16 mouse cellular contexts compared by ENCODE assay signal in genomic region chr17:10791661-10792060, GRCm38 (mm10). TPM values are rescaled to one million over a fixed set of nuclear protein-coding genes. Genes with fewer than 3 reads are reported as not detected.
DNase-seq lines count a peak whose midpoint lies in the region; ATAC-seq and TF ChIP-seq lines count a peak whose summit lies in the region.
"Had no signal": no experiment of that assay in that cellular context is flagged by ENCODE, and none has a peak within 500 bp of the region (broad histone marks: within the 10 kb centered on the region; RNA-seq: fewer than 3 reads in every experiment).

No protein-coding gene starts in this region.

- H3K4me3 ChIP-seq in forebrain, embryonic 14.5 days (ENCODE audit: low read depth, low read length) = no peak overlapping the region
- no peak overlapping the region for H3K4me3 ChIP-seq in forebrain, embryonic 10.5 days
- H3K4me3 ChIP-seq in hindbrain, postnatal 0 days (ENCODE audit: low read length) = no peak overlapping the region
- H3K4me3 ChIP-seq in hindbrain, embryonic 13.5 days = no peak overlapping the region
- no peak overlapping the region for H3K4me3 ChIP-seq in midbrain, postnatal 0 days (ENCODE audit: low read depth, low read length)
- H3K4me3 ChIP-seq in midbrain, embryonic 13.5 days (replicated peaks) = no peak overlapping the region
- H3K4me3 ChIP-seq: kidney, embryonic 15.5 days; layer of hippocampus, adult 2 months; limb, embryonic 13.5 days; neural tube, embryonic 13.5 days had no signal

- no peak for TF ChIP-seq CTCF in hindbrain, postnatal 0 days (IDR thresholded peaks at IDR 0.05; ENCODE audit: low read depth)
- no peak for TF ChIP-seq CTCF in midbrain, postnatal 0 days (IDR thresholded peaks at IDR 0.05)

- no peaks in the 10 kb centered on the region for H3K27me3 ChIP-seq in forebrain, embryonic 14.5 days (replicated peaks; ENCODE audit: control insufficient read depth, insufficient read depth, low read length)
- no peaks in the 10 kb centered on the region for H3K27me3 ChIP-seq in forebrain, embryonic 10.5 days (ENCODE audit: poor library complexity, severe bottlenecking)
- no peaks in the 10 kb centered on the region for H3K27me3 ChIP-seq in hindbrain, postnatal 0 days (ENCODE audit: insufficient read depth, low read length)
- no peaks in the 10 kb centered on the region for H3K27me3 ChIP-seq in hindbrain, embryonic 13.5 days
- H3K27me3 ChIP-seq in midbrain, postnatal 0 days (ENCODE audit: insufficient read depth, low read length) = no peaks in the 10 kb centered on the region
- H3K27me3 ChIP-seq in midbrain, embryonic 13.5 days = no peaks in the 10 kb centered on the region
- H3K27me3 ChIP-seq: kidney, embryonic 15.5 days; limb, embryonic 13.5 days; neural tube, embryonic 13.5 days had no signal

- peak; percentile 62 for DNase-seq in forebrain, embryonic 14.5 days (ENCODE audit: low spot score)
- DNase-seq in forebrain, embryonic 10.5 days (ENCODE audit: extremely low spot score, low spot score) = no peak
- peak; percentile 62 for DNase-seq in hindbrain, postnatal 0 days (ENCODE audit: low spot score)
- DNase-seq in midbrain, postnatal 0 days (ENCODE audit: low spot score) = peak; percentile 42
- DNase-seq in forelimb bud, embryonic 11.5 days (ENCODE audit: low read depth, low spot score) = peak; percentile 35
- no peak for DNase-seq in gastrocnemius, adult 18-20 months (ENCODE audit: low spot score)
- DNase-seq: cerebellum, adult 18-20 months had no signal

- no peak overlapping the region for H3K4me2 ChIP-seq in forebrain, embryonic 14.5 days (ENCODE audit: low read length)
- no peak overlapping the region for H3K4me2 ChIP-seq in hindbrain, postnatal 0 days (ENCODE audit: low read depth, low read length)
- H3K4me2 ChIP-seq in hindbrain, embryonic 13.5 days = no peak overlapping the region
- no peak overlapping the region for H3K4me2 ChIP-seq in midbrain, postnatal 0 days (ENCODE audit: low read depth, low read length, poor library complexity, severe bottlenecking)
- H3K4me2 ChIP-seq in midbrain, embryonic 13.5 days (replicated peaks) = no peak overlapping the region
- H3K4me2 ChIP-seq: kidney, embryonic 15.5 days; limb, embryonic 13.5 days; neural tube, embryonic 13.5 days had no signal

- H3K9ac ChIP-seq in forebrain, embryonic 14.5 days (ENCODE audit: low read length) = no peak overlapping the region
- no peak overlapping the region for H3K9ac ChIP-seq in hindbrain, postnatal 0 days (replicated peaks; ENCODE audit: low read length)
- H3K9ac ChIP-seq in hindbrain, embryonic 13.5 days = no peak overlapping the region
- H3K9ac ChIP-seq in midbrain, postnatal 0 days (replicated peaks; ENCODE audit: low read length, poor library complexity, severe bottlenecking) = no peak overlapping the region
- H3K9ac ChIP-seq in midbrain, embryonic 13.5 days (replicated peaks) = no peak overlapping the region
- H3K9ac ChIP-seq: kidney, embryonic 15.5 days; limb, embryonic 13.5 days; neural tube, embryonic 13.5 days had no signal

- H3K4me1 ChIP-seq in forebrain, embryonic 14.5 days (ENCODE audit: control insufficient read depth, insufficient read depth, low read length) = peaks cover 6% of the 10 kb centered on the region
- H3K4me1 ChIP-seq in forebrain, embryonic 10.5 days = no peaks in the 10 kb centered on the region
- no peaks in the 10 kb centered on the region for H3K4me1 ChIP-seq in hindbrain, postnatal 0 days (ENCODE audit: insufficient read depth, low read length)
- H3K4me1 ChIP-seq in hindbrain, embryonic 13.5 days (replicated peaks) = peaks cover 9% of the 10 kb centered on the region; the same call in 1 of the 2 replicates
- H3K4me1 ChIP-seq in midbrain, postnatal 0 days (ENCODE audit: insufficient read depth, low read length) = peaks cover 3% of the 10 kb centered on the region; the same call in 1 of the 2 replicates
- peaks cover 8% of the 10 kb centered on the region for H3K4me1 ChIP-seq in midbrain, embryonic 13.5 days (replicated peaks)

- H3K36me3 ChIP-seq in forebrain, embryonic 14.5 days (ENCODE audit: control insufficient read depth, insufficient read depth, low read length) = no peaks in the 10 kb centered on the region
- H3K36me3 ChIP-seq in forebrain, embryonic 10.5 days (replicated peaks) = no peaks in the 10 kb centered on the region
- no peaks in the 10 kb centered on the region for H3K36me3 ChIP-seq in hindbrain, postnatal 0 days (ENCODE audit: insufficient read depth, low read length)
- H3K36me3 ChIP-seq in hindbrain, embryonic 13.5 days = no peaks in the 10 kb centered on the region
- no peaks in the 10 kb centered on the region for H3K36me3 ChIP-seq in midbrain, postnatal 0 days (ENCODE audit: insufficient read depth, low read length)
- H3K36me3 ChIP-seq in midbrain, embryonic 13.5 days = no peaks in the 10 kb centered on the region
- H3K36me3 ChIP-seq: kidney, embryonic 15.5 days; limb, embryonic 13.5 days; neural tube, embryonic 13.5 days had no signal

- ATAC-seq in forebrain, embryonic 14.5 days = no peak
- no peak for ATAC-seq in hindbrain, postnatal 0 days
- ATAC-seq in hindbrain, embryonic 13.5 days (ENCODE audit: low FRiP score) = no peak
- no peak for ATAC-seq in midbrain, postnatal 0 days (ENCODE audit: low FRiP score)
- no peak for ATAC-seq in midbrain, embryonic 13.5 days

- no peak overlapping the region for H3K27ac ChIP-seq in forebrain, embryonic 14.5 days (ENCODE audit: low read depth, low read length)
- H3K27ac ChIP-seq in forebrain, embryonic 10.5 days = no peak overlapping the region
- no peak overlapping the region for H3K27ac ChIP-seq in hindbrain, postnatal 0 days
- H3K27ac ChIP-seq in hindbrain, embryonic 13.5 days = no peak overlapping the region
- H3K27ac ChIP-seq in midbrain, postnatal 0 days (ENCODE audit: low read depth, low read length) = no peak overlapping the region
- H3K27ac ChIP-seq in midbrain, embryonic 13.5 days = no peak overlapping the region
- H3K27ac ChIP-seq: kidney, embryonic 15.5 days; layer of hippocampus, adult 2 months; limb, embryonic 13.5 days; macrophage; neural tube, embryonic 13.5 days had no signal

- 35% methylated on average over 3 of the region's 3 CpGs for WGBS in forebrain, embryonic 14.5 days
- 89% methylated on average over 3 of the region's 3 CpGs for WGBS in forebrain, embryonic 10.5 days
- 38% methylated on average over 3 of the region's 3 CpGs for WGBS in hindbrain, postnatal 0 days
- 48% methylated on average over 3 of the region's 3 CpGs for WGBS in hindbrain, embryonic 13.5 days
- WGBS in midbrain, postnatal 0 days = 40% methylated on average over 3 of the region's 3 CpGs
- 56% methylated on average over 3 of the region's 3 CpGs for WGBS in midbrain, embryonic 13.5 days

- no peaks in the 10 kb centered on the region for H3K9me3 ChIP-seq in forebrain, embryonic 14.5 days (replicated peaks; ENCODE audit: control insufficient read depth, low read length)
- no peaks in the 10 kb centered on the region for H3K9me3 ChIP-seq in forebrain, embryonic 10.5 days
- no peaks in the 10 kb centered on the region for H3K9me3 ChIP-seq in hindbrain, postnatal 0 days (ENCODE audit: low read length)
- H3K9me3 ChIP-seq in hindbrain, embryonic 13.5 days = no peaks in the 10 kb centered on the region
- H3K9me3 ChIP-seq in midbrain, postnatal 0 days (ENCODE audit: low read length) = no peaks in the 10 kb centered on the region
- H3K9me3 ChIP-seq in midbrain, embryonic 13.5 days = no peaks in the 10 kb centered on the region
- H3K9me3 ChIP-seq: kidney, embryonic 15.5 days; limb, embryonic 13.5 days; neural tube, embryonic 13.5 days had no signal

RNA-seq across cellular contexts. Expression of gene Pacrg, which starts 48.5 kb away (rescaled TPM):
- 7.8 and 10.1 TPM in 2 replicates for polyA plus RNA-seq in forebrain, embryonic 14.5 days (2014; fragmentation: Nextera tagmentation; extraction: Ambion mirVana)
- polyA plus RNA-seq in forebrain, embryonic 10.5 days (2016; fragmentation: Nextera tagmentation; extraction: Ambion mirVana) = 2.3 and 2.6 TPM in 2 replicates
- total RNA-seq in hindbrain, postnatal 0 days (2014; rRNA removed) = 9.5 and 9.9 TPM in 2 replicates
- polyA plus RNA-seq in hindbrain, postnatal 0 days (2015; fragmentation: Nextera tagmentation; extraction: Ambion mirVana) = 26.1 and 30.2 TPM in 2 replicates
- polyA plus RNA-seq in hindbrain, embryonic 13.5 days (2015; fragmentation: Nextera tagmentation; extraction: Ambion mirVana) = 16.2 and 18.8 TPM in 2 replicates
- 8.8 and 14.6 TPM in 2 replicates for total RNA-seq in midbrain, postnatal 0 days (2014; rRNA removed)
- 20.6 and 23.0 TPM in 2 replicates for polyA plus RNA-seq in midbrain, postnatal 0 days (2015; fragmentation: Nextera tagmentation; extraction: Ambion mirVana)
- polyA plus RNA-seq in midbrain, embryonic 13.5 days (2015; fragmentation: Nextera tagmentation; extraction: Ambion mirVana) = 8.9 and 9.0 TPM in 2 replicates
- 1 to 10 TPM; 2.2 to 2.6 TPM for total RNA-seq in gastrocnemius, adult 18-20 months (2021)
- total RNA-seq: monocyte, adult 5-6 weeks had no signal
- polyA plus RNA-seq: liver, embryonic 16.5 days had no signal

RNA-seq across cellular contexts. Expression of gene Prkn, which starts 48.5 kb away (rescaled TPM):
- 1.6 and 2.0 TPM in 2 replicates for polyA plus RNA-seq in forebrain, embryonic 14.5 days (2014; fragmentation: Nextera tagmentation; extraction: Ambion mirVana)
- polyA plus RNA-seq in forebrain, embryonic 10.5 days (2016; fragmentation: Nextera tagmentation; extraction: Ambion mirVana) = 0.77 and 0.81 TPM in 2 replicates
- 8.1 and 10.7 TPM in 2 replicates for total RNA-seq in hindbrain, postnatal 0 days (2014; rRNA removed)
- polyA plus RNA-seq in hindbrain, postnatal 0 days (2015; fragmentation: Nextera tagmentation; extraction: Ambion mirVana) = 9.3 and 10.2 TPM in 2 replicates
- polyA plus RNA-seq in hindbrain, embryonic 13.5 days (2015; fragmentation: Nextera tagmentation; extraction: Ambion mirVana) = 3.6 and 3.9 TPM in 2 replicates
- total RNA-seq in midbrain, postnatal 0 days (2014; rRNA removed) = 7.8 and 9.4 TPM in 2 replicates
- polyA plus RNA-seq in midbrain, postnatal 0 days (2015; fragmentation: Nextera tagmentation; extraction: Ambion mirVana) = 8.2 and 9.0 TPM in 2 replicates
- polyA plus RNA-seq in midbrain, embryonic 13.5 days (2015; fragmentation: Nextera tagmentation; extraction: Ambion mirVana) = 3.1 and 4.3 TPM in 2 replicates
- 10 to 100 TPM; 23.1 to 23.8 TPM for total RNA-seq in gastrocnemius, adult 18-20 months (2021)
- total RNA-seq: monocyte, adult 5-6 weeks had no signal

Comparison
In these comparisons a context has a peak if more than half of its experiments do, and no peak if none do; other contexts are left out.
1. DNase-seq: peak in forebrain, embryonic 14.5 days (single experiment), hindbrain, postnatal 0 days (single experiment), midbrain, postnatal 0 days (single experiment) and forelimb bud, embryonic 11.5 days (single experiment); none in forebrain, embryonic 10.5 days (single experiment) and gastrocnemius, adult 18-20 months (single experiment).